Mouse (Mus musculus) liver, postnatal 0 days (tissue): ENCODE results near the gene Sf3a1.

Experiments
- CTCF ChIP-seq: sonication (generic); IDR thresholded peaks from 2 replicates; pipeline ENCODE4 v1.5.1; 2016; ENCODE audit warnings: antibody characterized with exemption, low read depth
- EP300 ChIP-seq: IDR thresholded peaks from 2 replicates; pipeline ENCODE4 v1.6.1; 2016; ENCODE audit warnings: antibody characterized with exemption, low read depth, mild to moderate bottlenecking

GRCm38 (mm10) chr11:4159808-4160708, at the start of gene Sf3a1, which contains the start of gene Ccdc157:
- no peak for TF ChIP-seq CTCF
- TF ChIP-seq EP300 = no peak
